Mouse (Mus musculus) splenic B cell, adult 2 months (primary cell): Measurements from ENCODE around the gene Slc6a16.
A peak's percentile ranks its signal among the peaks of the same experiment; 100 is the strongest.
"Not testable (repeated sequence)": the region's sequence is repeated elsewhere in the genome, so short reads cannot be mapped to it uniquely, and the experiment has no call there.

Experiments
- DNase-seq: peaks from one replicate; pipeline ENCODE4 v3.0.0-alpha.2; 2011; ENCODE audit warnings: low read depth, low spot score
- H3K27me3 ChIP-seq: 2 replicates; pipeline ENCODE4 v1.6.1; 2012; ENCODE audit warnings: mild to moderate bottlenecking, low read length, moderate library complexity, mixed read lengths; ENCODE audit not compliant: control insufficient read depth, poor library complexity, insufficient read depth, severe bottlenecking
- H3K36me3 ChIP-seq: 2 replicates; pipeline ENCODE4 v1.6.1; 2012; ENCODE audit warnings: mild to moderate bottlenecking, low read length, moderate library complexity, mixed read lengths; ENCODE audit not compliant: control insufficient read depth, poor library complexity, insufficient read depth, severe bottlenecking

Gene Slc6a16

DNA sequence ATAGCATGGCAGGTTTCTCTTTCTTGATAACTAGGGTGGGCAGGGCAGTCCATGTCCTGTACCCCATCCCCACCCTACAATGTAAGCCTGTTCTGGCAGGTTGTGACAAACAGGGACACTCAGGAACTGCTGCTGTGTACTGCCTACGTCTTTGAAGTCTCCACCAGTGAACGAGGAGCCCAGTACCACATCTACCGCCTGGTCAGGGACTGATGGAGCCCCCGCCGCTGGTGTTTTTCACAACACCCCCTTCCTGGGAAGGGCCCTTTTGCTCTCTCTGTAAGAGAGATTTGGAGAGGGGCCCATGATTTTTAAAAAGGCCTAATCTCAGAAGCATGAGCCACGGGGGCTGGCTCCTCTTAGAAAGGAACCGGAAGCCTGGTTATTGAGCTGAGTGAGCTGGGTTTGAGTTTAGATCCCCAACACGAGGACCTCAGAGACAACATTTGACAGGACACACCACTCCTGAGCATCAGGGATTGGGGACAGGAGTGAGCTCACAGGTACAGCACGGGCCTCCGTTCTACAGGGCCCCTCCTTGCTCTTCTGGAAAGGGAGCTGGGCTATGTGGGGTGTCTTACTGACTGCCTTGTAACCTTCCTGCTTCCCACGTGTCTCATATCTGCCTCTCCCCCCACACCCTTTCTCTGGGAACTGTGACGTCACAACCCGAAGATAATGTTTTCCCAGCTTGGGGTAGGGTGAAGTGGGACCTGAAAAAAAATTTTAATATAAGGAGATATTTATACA, 8.0 kb upstream of the Slc6a16 start:
- Histone ChIP-seq H3K27me3 (no peaks in the 10 kb centered on the region), H3K36me3 (peaks cover 20% of the 10 kb centered on the region)
- DNase-seq = no peak

GRCm38 (mm10) chr7:45233580-45234332, 7.1 kb upstream of the Slc6a16 start:
- DNase-seq = peak; percentile 76
- H3K36me3 ChIP-seq = peaks cover 20% of the 10 kb centered on the region

DNA sequence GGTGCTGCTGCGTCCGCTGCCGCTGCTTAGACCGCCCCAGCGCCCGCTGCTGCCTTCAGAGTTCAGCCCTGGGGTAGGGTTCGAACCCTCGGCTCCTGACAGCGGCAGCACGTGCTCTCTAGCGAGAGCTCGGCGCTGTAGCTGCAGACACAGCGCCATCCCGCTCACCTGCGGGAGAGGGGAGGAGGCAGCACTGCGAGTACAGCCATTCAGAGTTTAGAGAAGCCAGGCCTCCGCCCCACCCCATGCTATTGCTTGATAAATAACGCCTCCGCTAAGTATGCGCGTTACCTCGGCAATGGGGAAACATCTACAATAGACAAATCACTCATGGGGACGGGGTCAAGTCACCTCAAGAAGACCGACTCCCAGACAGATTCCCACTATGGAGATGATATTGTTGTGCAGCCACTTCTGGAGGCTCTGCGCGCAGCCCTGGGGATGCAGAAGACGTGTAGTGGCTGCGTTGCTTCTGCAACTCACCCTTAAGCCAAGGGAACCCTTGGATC, 6.5 kb upstream of the Slc6a16 start:
- DNase-seq = peak; percentile 49

More at GRCm38 (mm10) chr7:45233580-45234332, 7.1 kb upstream of the Slc6a16 start:
- no peaks in the 10 kb centered on the region for H3K27me3 ChIP-seq

GRCm38 (mm10) chr7:45234922-45235571, 5.8 kb upstream of the Slc6a16 start:
- DNase-seq = no peak
- Histone ChIP-seq H3K36me3 (peaks cover 20% of the 10 kb centered on the region), H3K27me3 (no peaks in the 10 kb centered on the region)

More for the DNA sequence above, 6.5 kb upstream of the Slc6a16 start:
- Histone ChIP-seq H3K36me3 (peaks cover 20% of the 10 kb centered on the region), H3K27me3 (no peaks in the 10 kb centered on the region)

- H3K36me3 ChIP-seq = peaks cover 20% of the 10 kb centered on the region
- no peak for DNase-seq
- no peaks in the 10 kb centered on the region for H3K27me3 ChIP-seq
Measured at GRCm38 (mm10) chr7:45235656-45236180, 5.2 kb upstream of the Slc6a16 start.

- DNase-seq = no peak
- Histone ChIP-seq H3K36me3 (peaks cover 17% of the 10 kb centered on the region), H3K27me3 (no peaks in the 10 kb centered on the region)
Measured at GRCm38 (mm10) chr7:45237747-45238699, 2.9 kb upstream of the Slc6a16 start.

- Histone ChIP-seq H3K27me3 (no peaks in the 10 kb centered on the region), H3K36me3 (peaks cover 12% of the 10 kb centered on the region)
- DNase-seq = peak; percentile 92
Measured at GRCm38 (mm10) chr7:45238723-45239496, 2.0 kb upstream of the Slc6a16 start, which contains the start of gene Cd37. Gene Cd37, minus strand, starts transcription at chr7:45239115.

- H3K27me3 ChIP-seq = no peaks in the 10 kb centered on the region
- H3K36me3 ChIP-seq = peaks cover 7% of the 10 kb centered on the region
- DNase-seq = no peak
Measured at GRCm38 (mm10) chr7:45240109-45240508, 776 bp upstream of the Slc6a16 start.

DNA sequence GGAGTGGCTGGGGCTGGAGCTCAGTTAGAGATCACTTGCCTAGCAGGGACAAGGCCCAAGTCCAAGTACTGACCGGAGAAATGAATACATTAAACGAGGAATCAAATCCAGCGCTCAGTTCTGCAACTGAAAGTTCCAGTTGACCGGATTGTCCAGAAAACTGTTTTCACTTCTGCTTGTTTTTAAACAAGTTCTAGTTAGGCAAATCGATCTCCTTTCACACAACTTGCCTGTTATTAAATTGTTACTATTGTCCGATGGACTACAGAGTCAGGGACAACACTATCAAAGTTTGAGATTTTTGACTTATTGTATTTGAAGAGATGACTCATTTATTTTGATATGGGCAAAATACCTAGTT, 484 bp downstream of the Slc6a16 start:
- Histone ChIP-seq H3K36me3 (no peaks in the 10 kb centered on the region; the same call in 1 of the 2 replicates), H3K27me3 (no peaks in the 10 kb centered on the region)
- DNase-seq = no peak

- Histone ChIP-seq H3K27me3 (no peaks in the 10 kb centered on the region), H3K36me3 (no peaks in the 10 kb centered on the region)
- peak; percentile 62 for DNase-seq
Measured at GRCm38 (mm10) chr7:45247666-45248065, 6.8 kb downstream of the Slc6a16 start.

- no peaks in the 10 kb centered on the region for H3K27me3 ChIP-seq
- no peaks in the 10 kb centered on the region for H3K36me3 ChIP-seq
- DNase-seq = no peak
Measured at GRCm38 (mm10) chr7:45253806-45254205, 12.9 kb downstream of the Slc6a16 start.

DNA sequence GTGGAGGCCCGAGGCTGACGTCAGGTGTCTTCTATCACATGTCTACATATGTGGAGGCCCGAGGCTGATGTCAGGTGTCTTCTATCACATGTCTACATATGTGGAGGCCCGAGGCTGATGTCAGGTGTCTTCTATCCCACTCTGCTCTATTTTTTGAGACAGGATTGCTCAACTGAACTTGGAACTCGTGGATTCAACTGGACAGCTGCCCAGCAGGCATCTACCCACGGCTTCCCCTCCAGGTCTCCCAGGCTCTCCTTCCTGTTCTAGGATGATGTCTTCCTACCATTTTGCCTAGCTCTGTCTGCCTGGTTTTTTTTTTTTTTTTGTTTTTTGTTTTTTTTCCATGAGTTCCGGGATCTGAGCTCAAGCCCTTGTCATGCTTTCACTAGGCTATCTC, 14.9 kb downstream of the Slc6a16 start:
- not testable (repeated sequence) for DNase-seq, H3K36me3 ChIP-seq, H3K27me3 ChIP-seq

DNA sequence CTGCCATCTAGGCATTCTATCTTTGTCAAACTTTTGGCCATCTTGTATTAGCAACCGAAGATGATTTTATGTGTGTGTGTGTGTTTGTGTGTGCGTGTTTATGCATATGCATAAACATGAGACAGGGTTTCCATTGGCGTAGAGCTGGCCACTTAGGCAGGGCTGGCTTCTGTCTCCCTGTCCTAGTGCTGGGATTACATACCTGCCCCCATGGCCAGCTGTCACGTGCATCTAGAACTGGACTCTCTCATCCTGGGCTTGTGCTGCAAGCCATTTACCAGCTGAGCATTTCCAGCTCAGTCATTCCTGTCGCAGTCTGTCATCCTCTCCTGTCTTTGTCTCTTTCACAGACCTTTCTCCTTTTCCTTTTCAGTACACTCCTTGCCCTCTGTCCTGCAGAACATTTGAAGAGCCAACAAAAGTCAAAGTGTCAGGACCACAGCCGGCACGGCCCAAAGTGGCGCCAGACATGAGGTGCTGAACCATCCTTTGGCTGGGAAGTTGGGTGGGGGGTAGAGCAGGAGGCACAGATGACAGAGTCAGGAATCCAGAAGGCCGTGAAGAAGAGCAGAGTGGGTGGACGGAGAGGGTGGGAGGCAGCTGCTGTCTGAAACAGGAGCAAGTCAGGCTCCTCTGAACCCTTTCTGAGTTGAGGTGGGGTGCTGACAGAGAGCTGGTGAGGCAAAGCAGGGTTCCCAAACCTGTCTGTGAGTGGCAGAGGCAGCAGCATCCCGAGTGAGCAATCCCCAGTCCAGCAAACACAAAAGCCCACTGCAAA, 16.4 kb downstream of the Slc6a16 start:
- no peaks in the 10 kb centered on the region for H3K36me3 ChIP-seq
- DNase-seq = no peak
- no peaks in the 10 kb centered on the region for H3K27me3 ChIP-seq
